Mouse (Mus musculus) kidney, adult 9 months (tissue): ENCODE data around the gene Tra2a.
"Not testable (repeated sequence)": the region's sequence is repeated elsewhere in the genome, so short reads cannot be mapped to it uniquely, and the experiment has no call there.

Source experiments
- DNase-seq: peaks from one replicate; pipeline ENCODE4 v3.0.0; 2022

The Tra2a gene

GRCm38 (mm10) chr6:49263847-49264243 lies at the start of gene Tra2a:
TSS of gene Tra2a (minus strand) at chr6:49264033.
- peak; percentile 96 for DNase-seq

DNA sequence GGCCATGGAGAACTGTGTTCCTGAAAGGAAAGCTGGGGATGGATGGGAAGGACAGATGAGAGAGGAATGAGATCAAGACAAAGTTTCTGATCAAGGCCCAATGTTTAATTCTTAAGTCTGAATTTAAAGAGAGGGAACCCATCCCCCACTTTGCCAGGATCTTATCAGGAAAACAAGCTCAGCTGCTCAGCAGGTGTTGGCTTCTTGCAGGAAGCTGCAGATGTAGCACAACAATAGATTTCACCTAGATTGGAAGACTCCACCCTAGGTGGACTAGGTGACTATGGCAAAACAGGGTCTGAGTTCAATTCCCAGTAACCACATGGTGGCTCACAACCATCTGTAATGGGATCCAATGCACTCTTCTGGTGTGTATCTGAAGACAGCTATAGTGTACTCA lies 34.5 kb upstream of the Tra2a start:
- DNase-seq: no peak

- peak; percentile 68 for DNase-seq
These were observed 18.3 kb upstream of the Tra2a start for GRCm38 (mm10) chr6:49282122-49282521.

GRCm38 (mm10) chr6:49280942-49281341 lies 17.1 kb upstream of the Tra2a start:
- DNase-seq: no peak

DNA sequence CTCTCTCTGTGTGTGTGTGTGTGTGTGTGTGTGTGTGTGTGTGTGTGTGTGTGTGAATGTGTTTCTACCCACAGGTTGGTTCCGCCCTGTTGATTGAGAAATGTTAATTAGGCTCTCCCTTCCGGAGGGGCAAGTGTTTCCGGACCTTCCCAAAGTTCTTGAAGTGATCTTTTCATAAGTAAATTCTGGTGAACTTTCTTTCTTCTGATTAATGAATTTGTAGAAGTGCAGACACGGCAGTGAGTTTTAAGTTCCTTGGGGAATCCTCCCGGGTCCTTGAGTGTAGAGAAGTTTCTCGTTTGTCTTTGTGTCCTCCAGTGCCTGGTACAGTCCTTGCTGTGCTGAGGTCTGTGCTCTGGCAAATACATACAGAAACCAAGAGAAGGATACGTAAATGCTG lies 11.5 kb upstream of the Tra2a start:
- DNase-seq: no peak

DNA sequence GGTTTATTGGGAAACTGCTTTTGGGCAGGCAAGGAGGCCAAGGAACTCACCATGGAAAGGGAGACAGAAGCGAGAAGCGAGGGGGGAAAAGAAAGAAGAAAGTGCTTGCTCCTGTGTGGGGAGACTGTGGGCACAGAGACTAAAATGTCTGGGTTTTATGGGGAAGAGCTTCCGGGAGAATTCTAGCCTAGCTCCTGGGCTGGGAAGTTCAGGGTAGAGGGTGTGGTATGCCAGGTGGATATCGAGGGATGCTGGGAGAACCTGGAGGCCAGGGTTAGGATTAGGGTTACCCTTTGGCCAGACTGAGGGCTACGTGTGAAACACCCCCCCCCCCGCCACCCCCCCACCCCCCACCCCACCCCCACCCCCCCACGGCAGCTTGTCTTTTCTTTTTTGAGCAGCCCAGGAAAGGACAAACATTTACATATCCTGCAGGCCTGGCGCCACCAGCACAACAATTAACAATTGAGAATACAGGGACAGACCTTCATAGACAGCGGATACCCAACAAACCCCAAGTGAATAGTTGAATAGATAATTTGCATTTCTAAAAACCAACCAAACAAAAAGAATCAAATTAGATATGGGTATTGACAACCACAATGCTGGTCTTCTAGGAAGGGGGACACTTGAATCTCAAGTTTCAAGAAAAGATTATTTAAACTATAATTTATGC lies 10.7 kb upstream of the Tra2a start:
- no peak for DNase-seq

DNA sequence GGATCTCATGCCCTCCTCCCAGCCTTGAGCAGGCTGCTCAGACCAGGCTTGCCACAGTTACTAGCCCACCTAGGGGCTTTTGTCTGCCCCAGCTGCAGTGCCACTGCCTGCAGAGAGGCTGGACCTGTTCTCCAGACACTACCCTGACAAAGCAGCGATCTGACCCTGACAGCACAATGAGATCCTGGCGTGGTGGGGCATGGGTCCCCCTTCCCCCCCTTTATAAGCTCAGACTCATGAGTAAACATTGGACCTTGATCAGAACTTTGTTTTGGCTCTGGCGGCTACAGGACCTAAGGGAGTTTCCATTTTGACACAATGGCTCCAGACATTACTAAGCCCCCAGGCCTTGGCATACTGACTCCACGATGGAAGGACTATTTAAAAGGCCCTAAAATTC lies 10.1 kb upstream of the Tra2a start:
- no peak for DNase-seq

- no peak for DNase-seq
These were observed 9.0 kb upstream of the Tra2a start for GRCm38 (mm10) chr6:49272863-49273262.

DNA sequence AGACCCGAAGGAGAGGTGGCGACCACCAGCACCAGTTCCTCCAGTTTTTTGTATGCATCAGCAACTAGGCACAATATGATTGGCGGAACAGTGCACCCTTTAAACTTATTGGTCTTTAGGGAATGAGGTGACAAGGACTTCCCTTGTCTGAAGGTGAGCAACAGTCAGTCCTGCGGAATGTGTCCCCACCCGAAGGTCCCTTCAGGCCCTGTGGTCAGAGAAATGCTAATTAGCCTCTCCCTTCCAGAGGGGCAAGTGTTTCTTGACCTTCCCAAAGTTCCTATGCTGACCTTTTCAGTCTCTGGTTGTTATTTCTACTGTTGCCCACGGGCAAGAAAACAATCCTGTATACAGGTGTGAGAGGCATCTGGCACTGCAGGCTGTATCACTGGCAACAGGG lies 8.0 kb upstream of the Tra2a start:
- DNase-seq: no peak

- DNase-seq: no peak
These were observed 6.1 kb upstream of the Tra2a start for GRCm38 (mm10) chr6:49269923-49270322.

DNA sequence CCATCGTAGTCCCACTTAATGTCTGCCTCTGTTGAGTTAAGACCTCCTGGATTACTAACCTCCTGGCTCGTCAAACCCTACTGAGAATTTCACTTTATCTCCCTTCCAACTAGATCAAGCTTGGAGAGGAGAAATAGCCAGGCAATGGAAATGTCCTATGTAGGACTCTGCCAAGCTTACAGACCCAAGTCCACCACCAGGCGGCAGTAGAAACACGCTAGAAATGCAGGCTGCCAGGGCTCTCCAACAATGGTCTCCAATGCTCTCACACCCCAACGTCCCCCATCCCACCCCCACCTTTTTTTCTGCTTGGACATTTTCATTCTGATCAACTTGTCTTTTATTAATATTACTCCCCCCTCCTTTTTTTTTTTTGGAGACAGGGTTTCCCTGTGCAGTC lies 5.4 kb upstream of the Tra2a start:
- DNase-seq: peak; percentile 79

- no peak for DNase-seq
These were observed 3.9 kb upstream of the Tra2a start for GRCm38 (mm10) chr6:49267686-49268085.

DNA sequence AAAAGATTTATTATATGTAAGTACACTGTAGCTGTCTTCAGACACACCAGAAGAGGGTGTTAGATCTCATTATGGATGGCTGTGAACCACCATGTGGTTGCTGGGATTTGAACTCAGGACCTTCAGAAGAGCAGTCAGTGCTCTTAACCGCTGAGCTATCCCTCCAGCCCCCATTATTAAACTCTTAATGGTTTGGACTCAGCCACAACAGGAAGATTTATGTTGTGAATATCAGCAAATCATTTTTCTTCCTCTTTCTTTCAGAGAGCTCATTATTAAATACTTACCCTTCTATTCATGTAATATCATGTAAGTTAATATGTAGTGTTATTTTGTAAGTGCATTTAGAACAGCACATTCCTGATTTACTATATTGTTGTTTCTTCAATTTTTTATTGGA lies 1.4 kb upstream of the Tra2a start:
- DNase-seq: not testable (repeated sequence)

GRCm38 (mm10) chr6:49264446-49264845 lies 613 bp upstream of the Tra2a start:
- DNase-seq: not testable (repeated sequence)

GRCm38 (mm10) chr6:49263081-49263846 lies 569 bp downstream of the Tra2a start:
- peak; percentile 49 for DNase-seq

- no peak for DNase-seq
These were observed 1.4 kb downstream of the Tra2a start for GRCm38 (mm10) chr6:49262421-49262820.

DNA sequence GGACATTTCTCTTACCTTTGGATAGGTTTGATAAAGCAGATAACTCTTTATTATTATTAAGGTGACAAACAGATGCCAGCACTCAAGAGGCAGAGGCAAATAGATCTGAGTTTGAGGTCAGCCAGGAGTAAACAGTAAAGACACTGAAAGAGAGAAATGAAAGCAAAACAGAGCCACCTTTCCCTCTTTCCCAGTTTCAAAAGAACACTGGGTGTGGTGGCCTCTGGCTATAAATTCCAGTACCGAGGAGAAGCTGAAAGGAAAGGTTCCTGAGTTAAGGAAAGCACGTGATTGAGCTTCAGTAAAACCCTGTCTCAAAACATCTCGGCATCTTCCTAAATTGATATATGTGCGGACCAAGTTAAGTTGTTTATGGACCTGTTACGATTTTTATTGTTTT lies 4.1 kb downstream of the Tra2a start:
- DNase-seq: no peak

DNA sequence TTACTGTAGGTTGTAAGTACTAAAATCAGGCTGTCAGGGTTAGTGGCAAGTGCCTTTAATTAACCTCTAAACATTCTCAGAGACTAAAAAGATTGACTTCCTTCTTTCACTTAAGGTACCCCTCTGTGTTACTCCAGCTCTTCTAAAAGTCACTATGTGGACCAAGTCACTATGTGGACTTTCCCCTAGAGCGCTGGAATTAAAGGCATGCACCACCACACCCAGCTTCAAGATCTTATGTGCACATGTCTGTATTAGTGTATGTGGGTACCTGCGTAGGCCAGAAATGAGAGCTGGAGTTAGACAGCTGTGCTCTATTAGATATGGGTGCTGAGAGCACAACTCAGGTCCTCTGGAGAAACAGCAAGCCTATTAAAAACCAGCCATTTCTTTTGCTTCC lies 6.0 kb downstream of the Tra2a start:
- DNase-seq: no peak

DNA sequence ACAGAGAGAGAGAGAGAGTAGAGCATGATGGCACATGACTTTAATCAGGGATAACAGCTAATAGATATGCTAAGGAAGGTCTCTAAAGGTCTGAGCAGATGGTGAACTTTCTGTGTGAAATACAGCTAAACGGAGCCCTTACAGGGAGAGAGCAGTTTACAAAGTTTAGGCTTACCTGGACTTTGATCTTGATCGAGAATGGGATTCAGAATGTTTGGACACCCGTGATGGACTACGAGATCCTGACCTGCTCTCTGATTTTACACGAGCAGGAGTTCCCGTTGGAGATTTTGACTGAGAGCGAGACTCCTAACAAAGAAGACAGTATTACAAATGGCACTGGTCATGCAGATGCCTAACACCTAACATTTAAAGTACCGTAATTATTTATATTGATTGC lies 11.6 kb downstream of the Tra2a start:
- no peak for DNase-seq

DNA sequence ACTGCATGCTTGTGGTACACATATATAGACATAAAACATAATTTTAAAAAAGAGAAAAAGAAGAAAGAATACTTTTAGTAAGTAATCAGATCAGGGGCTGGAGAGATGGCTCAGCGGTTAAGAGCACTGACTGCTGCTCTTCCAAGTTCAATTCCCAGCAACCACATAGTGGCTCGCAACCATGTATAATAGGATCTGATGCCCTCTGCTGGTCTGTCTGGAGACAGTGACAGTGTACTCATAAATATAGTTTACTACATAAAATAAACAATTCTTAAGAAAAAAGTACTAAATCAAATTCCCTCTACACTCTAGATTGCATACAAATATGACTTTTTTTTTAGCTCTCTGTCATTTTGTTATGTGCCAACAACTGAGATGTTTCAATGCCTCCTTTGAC lies 12.6 kb downstream of the Tra2a start:
- DNase-seq: no peak

GRCm38 (mm10) chr6:49247246-49247645 lies 16.6 kb downstream of the Tra2a start:
- no peak for DNase-seq

DNA sequence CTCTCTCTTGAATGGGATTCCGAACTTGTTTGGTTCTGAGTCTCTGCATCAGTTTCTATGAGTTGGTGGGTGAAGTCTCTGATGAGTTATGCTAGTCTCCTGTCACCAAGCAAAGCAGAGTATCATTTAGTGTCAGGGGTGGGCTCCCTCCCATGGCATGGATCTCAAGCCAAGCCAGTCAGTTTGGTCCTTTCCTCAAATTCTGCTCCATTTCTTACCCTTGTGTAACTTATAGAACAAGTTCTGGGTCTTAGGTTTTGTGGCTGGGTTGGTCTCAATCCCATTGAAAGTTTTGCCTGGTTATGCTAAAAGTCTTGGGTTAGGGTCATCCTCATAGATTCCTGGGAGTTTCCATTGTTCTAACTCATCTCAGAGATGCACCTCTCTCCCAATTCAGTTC lies 21.5 kb downstream of the Tra2a start:
- no peak for DNase-seq

GRCm38 (mm10) chr6:49241562-49241961 lies 22.3 kb downstream of the Tra2a start:
- DNase-seq: no peak

- peak; percentile 100 for DNase-seq
These were observed 27.5 kb downstream of the Tra2a start for GRCm38 (mm10) chr6:49236331-49236730.

DNA sequence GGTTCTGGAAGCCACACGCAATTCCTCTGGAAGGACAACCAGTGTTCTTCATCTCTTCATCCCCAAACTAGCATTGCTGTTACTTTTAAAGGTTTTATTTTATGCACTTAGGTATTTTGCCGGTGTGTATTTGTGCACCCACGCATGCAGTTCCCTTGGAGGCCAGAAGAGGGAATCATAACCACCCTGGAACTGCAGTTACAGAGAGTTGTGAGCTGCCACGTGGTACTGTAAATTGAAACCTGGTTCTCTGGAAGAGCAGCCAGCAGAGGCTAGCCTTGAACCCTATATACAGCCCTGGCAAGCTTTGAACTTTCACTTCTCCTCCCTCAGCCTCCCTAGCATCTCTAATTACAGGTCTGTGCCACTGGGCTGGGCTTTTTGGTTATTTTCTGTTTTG lies 30.5 kb downstream of the Tra2a start:
- no peak for DNase-seq
